Mouse (Mus musculus): ENCODE results near the gene Pcx. TPM values are rescaled to one million over a fixed set of nuclear protein-coding genes. Genes with fewer than 3 reads are reported as not detected.

Gene Pcx
- polyA plus RNA-seq, 1 experiment from 2014 or later: 18.6 TPM

- Histone ChIP-seq H3K36me3 (ENCODE audit: control insufficient read depth, insufficient read depth, low read length) (no peaks in the 10 kb centered on the region), H3K9me3 (ENCODE audit: control insufficient read depth, low read length) (no peaks in the 10 kb centered on the region), H3K27me3 (replicated peaks; ENCODE audit: control insufficient read depth, insufficient read depth, low read length) (0 out of 2 replicates have a peak, but pooled peaks cover 3% of the 10 kb centered on the region), H3K4me2 (no peak overlapping the region), H3K4me1 (replicated peaks; ENCODE audit: control insufficient read depth, insufficient read depth, low read length) (peaks cover 12% of the 10 kb centered on the region; the same call in 1 of the 2 replicates), H3K27ac (ENCODE audit: low read depth, low read length) (no peak overlapping the region), H3K9ac (ENCODE audit: low read depth, low read length) (no peak overlapping the region), H3K4me3 (ENCODE audit: low read depth, low read length) (no peak overlapping the region)
- 68% methylated on average over 3 of the region's 3 CpGs for WGBS
- ATAC-seq (replicated peaks; ENCODE audit: low FRiP score): no peak
- no peak for DNase-seq (ENCODE audit: low spot score)
Measured at GRCm38 (mm10) chr19:4507746-4508145, 2.5 kb upstream of the Pcx start.

- 11% methylated on average over 13 of the region's 13 CpGs for WGBS
- no peak for ATAC-seq (replicated peaks; ENCODE audit: low FRiP score)
- H3K27ac ChIP-seq (ENCODE audit: low read depth, low read length): no peak overlapping the region
Measured at GRCm38 (mm10) chr19:4511116-4511841, 1.0 kb downstream of the Pcx start.

DNA sequence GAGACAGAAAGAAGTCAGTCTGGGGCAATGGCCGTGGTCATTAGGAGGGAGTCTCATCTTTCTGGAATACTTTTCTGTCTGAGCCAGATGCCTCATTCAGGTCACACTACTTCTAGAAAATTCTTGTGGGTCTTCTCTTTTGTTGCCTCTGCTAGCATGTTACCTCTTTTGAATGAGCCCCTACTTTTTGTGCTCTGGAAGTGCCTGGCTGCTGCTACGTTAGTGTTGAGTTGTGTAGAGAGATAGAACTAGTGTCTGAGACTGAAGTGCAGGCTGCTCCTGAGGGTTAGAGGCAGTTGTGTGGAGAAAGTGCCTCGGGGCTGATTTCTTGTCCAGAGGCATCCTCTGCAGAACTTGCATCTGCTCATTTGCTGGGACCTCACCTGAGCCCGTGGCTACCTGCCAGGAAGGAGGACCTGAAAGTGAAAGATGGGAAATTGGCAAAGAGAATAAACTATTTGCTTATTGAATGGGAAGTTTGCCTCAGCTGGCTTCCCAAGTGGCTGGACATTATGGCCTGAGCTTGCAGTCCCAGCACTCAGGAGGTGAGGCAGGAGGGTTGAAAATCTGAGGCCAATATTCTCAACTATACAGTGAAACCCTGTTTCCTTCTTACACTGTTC is 3.1 kb downstream of the Pcx start:
- Histone ChIP-seq H3K27ac (ENCODE audit: low read depth, low read length) (no peak overlapping the region), H3K36me3 (ENCODE audit: control insufficient read depth, insufficient read depth, low read length) (no peaks in the 10 kb centered on the region), H3K9ac (ENCODE audit: low read depth, low read length) (no peak overlapping the region), H3K9me3 (ENCODE audit: control insufficient read depth, low read length) (no peaks in the 10 kb centered on the region), H3K27me3 (replicated peaks; ENCODE audit: control insufficient read depth, insufficient read depth, low read length) (0 out of 2 replicates have a peak, but pooled peaks cover 3% of the 10 kb centered on the region), H3K4me2 (no peak overlapping the region), H3K4me1 (replicated peaks; ENCODE audit: control insufficient read depth, insufficient read depth, low read length) (peaks cover 12% of the 10 kb centered on the region; the same call in 1 of the 2 replicates), H3K4me3 (ENCODE audit: low read depth, low read length) (no peak overlapping the region)
- 60% methylated on average over 4 of the region's 4 CpGs for WGBS
- ATAC-seq (replicated peaks; ENCODE audit: low FRiP score): no peak
- no peak for DNase-seq (ENCODE audit: low spot score)

More at GRCm38 (mm10) chr19:4511116-4511841, 1.0 kb downstream of the Pcx start:
- peak overlapping the region; percentile 53 for H3K9ac ChIP-seq (ENCODE audit: low read depth, low read length)
- H3K27me3 ChIP-seq (replicated peaks; ENCODE audit: control insufficient read depth, insufficient read depth, low read length): 0 out of 2 replicates have a peak, but pooled peaks cover 3% of the 10 kb centered on the region
- H3K9me3 ChIP-seq (ENCODE audit: control insufficient read depth, low read length): no peaks in the 10 kb centered on the region
- DNase-seq (ENCODE audit: low spot score): no peak
- no peaks in the 10 kb centered on the region for H3K36me3 ChIP-seq (ENCODE audit: control insufficient read depth, insufficient read depth, low read length)
- peak overlapping the region; percentile 72 for H3K4me3 ChIP-seq (ENCODE audit: low read depth, low read length)
- H3K4me2 ChIP-seq: peak overlapping the region; percentile 77
- H3K4me1 ChIP-seq (replicated peaks; ENCODE audit: control insufficient read depth, insufficient read depth, low read length): peaks cover 12% of the 10 kb centered on the region; the same call in 1 of the 2 replicates

DNA sequence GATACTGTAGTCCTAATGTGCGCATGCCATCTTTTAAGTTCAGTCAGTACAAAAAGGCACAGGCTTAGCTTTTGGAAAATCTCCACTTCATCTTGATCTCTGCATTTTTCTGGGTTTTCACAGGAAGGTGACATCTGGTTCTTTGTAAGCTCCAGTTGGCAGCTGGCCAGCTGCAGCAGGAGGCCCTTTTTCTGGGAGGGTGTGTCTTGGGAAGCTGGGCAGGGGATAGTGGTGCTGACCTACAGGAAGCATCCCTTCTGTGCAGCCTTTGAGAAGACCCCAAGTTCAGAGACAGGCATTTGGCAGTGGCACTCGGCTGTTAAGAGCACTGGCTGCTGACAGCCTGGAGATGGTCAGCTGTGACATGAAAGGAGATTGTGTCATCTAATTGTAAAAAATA is 5.5 kb downstream of the Pcx start:
- no peak overlapping the region for H3K9ac ChIP-seq (ENCODE audit: low read depth, low read length)
- no peak overlapping the region for H3K27ac ChIP-seq (ENCODE audit: low read depth, low read length)
- ATAC-seq (replicated peaks; ENCODE audit: low FRiP score): no peak
- no peak overlapping the region for H3K4me2 ChIP-seq
- no peaks in the 10 kb centered on the region for H3K9me3 ChIP-seq (ENCODE audit: control insufficient read depth, low read length)
- DNase-seq (ENCODE audit: low spot score): no peak
- 0 out of 2 replicates have a peak, but pooled peaks cover 3% of the 10 kb centered on the region for H3K27me3 ChIP-seq (replicated peaks; ENCODE audit: control insufficient read depth, insufficient read depth, low read length)
- H3K36me3 ChIP-seq (ENCODE audit: control insufficient read depth, insufficient read depth, low read length): no peaks in the 10 kb centered on the region
- H3K4me1 ChIP-seq (replicated peaks; ENCODE audit: control insufficient read depth, insufficient read depth, low read length): peaks cover 12% of the 10 kb centered on the region; the same call in 1 of the 2 replicates
- WGBS: 62% methylated on average over 2 of the region's 2 CpGs
- H3K4me3 ChIP-seq (ENCODE audit: low read depth, low read length): no peak overlapping the region

DNA sequence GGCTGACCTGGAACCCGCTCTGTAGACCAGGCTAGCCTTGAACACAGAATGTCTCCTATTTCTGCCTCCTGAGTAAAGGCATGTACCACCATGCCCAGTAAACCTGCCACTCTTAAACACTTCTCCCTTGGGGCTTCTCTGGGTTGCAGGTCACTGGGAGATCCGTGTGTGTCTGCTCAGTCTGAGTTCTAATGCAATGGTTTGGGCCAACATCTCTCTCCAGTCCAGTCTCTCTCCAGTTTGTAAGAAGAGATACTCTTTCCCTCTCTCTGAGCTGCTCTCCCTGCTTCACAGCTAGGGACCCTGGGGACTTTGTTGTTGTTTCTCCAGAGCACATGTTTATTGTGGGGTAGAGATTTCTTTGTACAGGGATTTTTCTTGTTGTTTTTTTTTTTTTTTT is 6.0 kb downstream of the Pcx start:
- Histone ChIP-seq H3K36me3 (ENCODE audit: control insufficient read depth, insufficient read depth, low read length) (no peaks in the 10 kb centered on the region), H3K27ac (ENCODE audit: low read depth, low read length) (no peak overlapping the region), H3K27me3 (replicated peaks; ENCODE audit: control insufficient read depth, insufficient read depth, low read length) (0 out of 2 replicates have a peak, but pooled peaks cover 3% of the 10 kb centered on the region), H3K9ac (ENCODE audit: low read depth, low read length) (no peak overlapping the region), H3K9me3 (ENCODE audit: control insufficient read depth, low read length) (no peaks in the 10 kb centered on the region), H3K4me1 (replicated peaks; ENCODE audit: control insufficient read depth, insufficient read depth, low read length) (0 out of 2 replicates have a peak, but pooled peaks cover 7% of the 10 kb centered on the region), H3K4me2 (no peak overlapping the region), H3K4me3 (ENCODE audit: low read depth, low read length) (no peak overlapping the region)
- ATAC-seq (replicated peaks; ENCODE audit: low FRiP score) (no peak), DNase-seq (ENCODE audit: low spot score) (no peak)
- WGBS: 66% methylated on average over 2 of the region's 2 CpGs

- no peak overlapping the region for H3K4me3 ChIP-seq (ENCODE audit: low read depth, low read length)
- H3K9me3 ChIP-seq (ENCODE audit: control insufficient read depth, low read length): no peaks in the 10 kb centered on the region
- H3K4me2 ChIP-seq: no peak overlapping the region
- H3K4me1 ChIP-seq (replicated peaks; ENCODE audit: control insufficient read depth, insufficient read depth, low read length): 0 out of 2 replicates have a peak, but pooled peaks cover 4% of the 10 kb centered on the region
- no peak overlapping the region for H3K27ac ChIP-seq (ENCODE audit: low read depth, low read length)
- H3K27me3 ChIP-seq (replicated peaks; ENCODE audit: control insufficient read depth, insufficient read depth, low read length): no peaks in the 10 kb centered on the region
- H3K36me3 ChIP-seq (ENCODE audit: control insufficient read depth, insufficient read depth, low read length): no peaks in the 10 kb centered on the region
- H3K9ac ChIP-seq (ENCODE audit: low read depth, low read length): no peak overlapping the region
- 57% methylated on average over 1 of the region's 1 CpGs for WGBS
- ATAC-seq (replicated peaks; ENCODE audit: low FRiP score) (no peak), DNase-seq (ENCODE audit: low spot score) (no peak)
Measured at GRCm38 (mm10) chr19:4517483-4517882, 7.2 kb downstream of the Pcx start.

DNA sequence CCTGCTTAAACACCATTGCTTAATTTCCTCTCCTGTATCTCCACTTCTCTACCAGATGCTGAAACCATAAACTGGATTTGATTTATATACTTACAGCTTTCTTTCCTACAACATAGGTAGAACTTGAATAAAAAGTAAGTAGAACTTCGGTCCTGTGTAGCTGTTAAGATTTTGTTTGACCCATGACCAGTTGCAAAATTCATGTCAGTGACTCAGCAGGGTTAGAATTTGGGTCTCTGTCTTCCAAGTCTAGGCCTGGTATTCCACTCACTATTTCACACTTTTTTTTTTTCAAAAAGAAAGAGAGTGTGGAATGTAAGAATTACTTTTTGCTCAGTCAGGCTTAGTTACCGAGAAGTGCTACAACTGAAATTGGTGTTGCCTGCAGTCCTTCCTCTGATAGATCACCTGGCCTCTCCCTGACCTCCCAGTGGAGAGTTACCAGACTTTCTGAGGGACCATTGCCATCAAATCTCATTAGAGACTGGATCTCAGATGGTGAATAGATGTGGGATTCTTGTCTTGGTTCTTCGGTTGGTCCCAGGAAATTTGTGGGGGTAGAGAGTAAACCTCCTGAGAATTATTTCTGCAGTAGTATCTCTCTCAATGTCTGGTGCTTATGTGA is 11.3 kb downstream of the Pcx start:
- 83% methylated on average over 3 of the region's 3 CpGs for WGBS
- Histone ChIP-seq H3K27me3 (replicated peaks; ENCODE audit: control insufficient read depth, insufficient read depth, low read length) (no peaks in the 10 kb centered on the region), H3K27ac (ENCODE audit: low read depth, low read length) (no peak overlapping the region), H3K9ac (ENCODE audit: low read depth, low read length) (no peak overlapping the region), H3K4me1 (replicated peaks; ENCODE audit: control insufficient read depth, insufficient read depth, low read length) (no peaks in the 10 kb centered on the region), H3K4me3 (ENCODE audit: low read depth, low read length) (no peak overlapping the region), H3K4me2 (no peak overlapping the region), H3K9me3 (ENCODE audit: control insufficient read depth, low read length) (no peaks in the 10 kb centered on the region), H3K36me3 (ENCODE audit: control insufficient read depth, insufficient read depth, low read length) (no peaks in the 10 kb centered on the region)
- DNase-seq (ENCODE audit: low spot score) (no peak), ATAC-seq (replicated peaks; ENCODE audit: low FRiP score) (no peak)

DNA sequence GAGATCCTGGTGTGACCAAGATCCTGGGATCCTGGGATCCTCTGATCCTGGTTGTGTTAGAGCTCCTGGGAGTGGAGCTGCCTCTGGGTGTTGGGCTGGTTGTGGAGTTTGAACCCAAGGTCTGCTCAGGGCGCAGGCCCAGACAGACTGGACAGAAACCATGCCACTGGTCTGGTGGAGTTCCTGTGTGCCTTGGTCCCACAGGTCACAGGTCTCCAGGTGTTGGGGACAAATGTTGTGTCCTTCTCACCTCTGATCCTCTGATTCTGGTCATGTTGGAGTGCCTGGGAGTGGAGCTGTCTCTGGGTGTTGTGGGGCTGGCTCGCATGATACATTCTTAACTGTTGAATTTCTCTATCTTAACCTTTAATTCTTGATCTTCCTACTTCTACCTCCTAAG is 24.4 kb downstream of the Pcx start:
- no peak overlapping the region for H3K4me2 ChIP-seq
- no peak overlapping the region for H3K27ac ChIP-seq (ENCODE audit: low read depth, low read length)
- no peaks in the 10 kb centered on the region for H3K36me3 ChIP-seq (ENCODE audit: control insufficient read depth, insufficient read depth, low read length)
- H3K4me1 ChIP-seq (replicated peaks; ENCODE audit: control insufficient read depth, insufficient read depth, low read length): no peaks in the 10 kb centered on the region
- no peak overlapping the region for H3K9ac ChIP-seq (ENCODE audit: low read depth, low read length)
- 89% methylated on average over 2 of the region's 2 CpGs for WGBS
- no peaks in the 10 kb centered on the region for H3K9me3 ChIP-seq (ENCODE audit: control insufficient read depth, low read length)
- ATAC-seq (replicated peaks; ENCODE audit: low FRiP score): no peak
- no peaks in the 10 kb centered on the region for H3K27me3 ChIP-seq (replicated peaks; ENCODE audit: control insufficient read depth, insufficient read depth, low read length)
- no peak for DNase-seq (ENCODE audit: low spot score)
- H3K4me3 ChIP-seq (ENCODE audit: low read depth, low read length): no peak overlapping the region
